Mouse (Mus musculus) CD4-positive naive resting alpha-beta T cell, adult 57 days (primary cell): ENCODE measurements around the gene Fth1. TPM values are rescaled to one million over a fixed set of nuclear protein-coding genes. Genes with fewer than 3 reads are reported as not detected.

Source experiments
- total RNA-seq: library from RNA; stranded (reverse); gene quantifications from one replicate; pipeline ENCODE4 v1.2.4, GENCODE M21; 2023

The Fth1 gene
- 1,062 TPM for total RNA-seq

DNA sequence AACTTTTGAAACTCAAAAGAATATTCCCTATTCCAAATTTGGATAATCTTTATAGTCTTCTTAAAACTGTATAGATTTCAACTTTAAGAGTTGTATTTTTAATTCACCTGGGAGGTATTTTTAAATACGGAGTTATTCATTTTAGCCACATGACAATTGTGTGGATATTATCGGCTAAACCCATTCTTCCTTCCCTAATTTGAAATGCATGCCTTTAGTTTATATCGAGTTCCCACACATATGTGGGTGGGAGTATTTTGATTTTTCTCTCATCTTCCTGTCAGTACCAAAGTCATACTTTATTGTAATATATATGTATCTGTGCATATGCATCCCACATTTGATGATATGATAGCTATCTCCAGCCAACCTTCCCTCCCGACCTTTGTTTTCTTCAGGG is at the start of gene Fth1:
TSS of gene Fth1 (plus strand) at position 341 of the 400 bp plus-strand sequence.

DNA sequence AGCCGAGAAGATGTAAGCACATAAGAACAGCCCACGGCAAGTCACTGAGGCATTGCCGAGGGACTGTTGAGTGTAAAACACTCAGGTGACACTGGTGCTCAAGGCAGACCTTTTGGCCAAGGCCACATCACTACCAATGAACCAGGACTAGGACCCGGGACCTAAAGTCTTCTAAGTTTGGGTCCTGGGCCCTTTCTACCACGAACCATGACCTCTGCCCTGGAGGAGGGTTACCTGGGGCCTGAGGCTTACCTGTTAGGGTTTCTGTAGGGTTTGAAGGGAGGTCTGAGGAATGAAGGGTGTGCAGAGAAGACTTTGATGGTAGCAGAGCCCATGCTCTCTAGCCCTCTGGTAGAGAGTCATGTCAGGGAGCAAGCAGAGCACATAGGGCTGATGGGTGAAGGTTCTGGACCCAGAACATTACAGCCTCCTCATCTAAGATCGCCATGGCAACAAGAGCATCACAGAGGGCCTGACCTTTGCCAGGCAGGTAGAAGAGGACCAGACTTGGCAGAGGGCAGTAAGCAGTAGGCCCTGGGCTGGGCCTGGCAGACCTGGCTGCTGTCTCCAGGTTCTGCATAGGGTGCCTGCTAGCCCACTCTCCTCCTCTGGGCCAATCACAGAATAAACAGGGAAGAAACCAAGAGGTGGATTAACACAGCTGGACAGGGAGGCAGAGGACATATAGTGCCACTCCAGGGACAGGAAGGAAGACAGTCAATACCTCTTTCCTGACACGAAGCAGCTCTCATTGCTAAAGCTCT is 21.0 kb downstream of the Fth1 start, which contains the start of the genes Best1 and Rab3il1:
TSS of gene Best1 (minus strand) at position 428 of the 764 bp plus-strand sequence.
TSS of gene Rab3il1 (plus strand) at position 464 of the 764 bp plus-strand sequence.

Other genes starting within 250 kb of the Fth1 start
- gene Scgb2a2, start 133.0 kb upstream of the Fth1 start, total RNA-seq = not detected
- gene Incenp, start 81.0 kb upstream of the Fth1 start, total RNA-seq = 30.9 TPM
- gene Best1, start 21.0 kb downstream of the Fth1 start, total RNA-seq = not detected
- 1.5 TPM for gene Rab3il1, start 21.1 kb downstream of the Fth1 start, total RNA-seq
- gene Fads3, start 61.0 kb downstream of the Fth1 start, total RNA-seq = 2.5 TPM
- 0.83 TPM for gene Fads2, start 121.1 kb downstream of the Fth1 start, total RNA-seq
- gene Fads1, start 202.3 kb downstream of the Fth1 start, total RNA-seq = 14.6 TPM
- 102 TPM for gene Tmem258, start 223.4 kb downstream of the Fth1 start, total RNA-seq
- gene Fen1, start 223.6 kb downstream of the Fth1 start, total RNA-seq = 18.4 TPM